Mouse (Mus musculus) ovary, postnatal 36 days (tissue): ENCODE data around the gene Ube2q1.
A peak's percentile ranks its signal among the peaks of the same experiment; 100 is the strongest.
"Not testable (repeated sequence)": the region's sequence is repeated elsewhere in the genome, so short reads cannot be mapped to it uniquely, and the experiment has no call there.

ENCODE experiments used
- DNase-seq: peaks from one replicate; pipeline ENCODE4 v3.0.0; 2022; ENCODE audit warnings: low spot score, mixed read lengths

The Ube2q1 gene

DNA sequence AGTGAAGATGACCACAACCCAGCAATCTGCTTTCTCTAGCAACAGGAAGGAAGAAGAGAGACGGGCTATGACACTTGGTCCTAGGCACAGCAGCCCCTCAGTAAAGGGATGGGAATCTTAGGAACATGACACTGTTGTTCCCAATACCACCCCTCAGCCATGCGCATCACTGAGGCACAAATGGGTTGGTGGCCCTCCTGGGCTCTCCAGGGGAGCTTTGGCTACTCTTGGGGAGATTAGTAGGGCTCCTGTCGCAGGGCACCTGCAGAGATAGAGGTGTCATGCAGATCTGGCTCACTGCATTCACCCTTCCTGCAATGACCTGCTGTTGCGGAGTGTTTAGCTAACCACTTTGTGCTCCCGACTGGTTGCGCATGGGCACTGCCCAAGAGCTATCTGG, 12.9 kb downstream of the Ube2q1 start:
- no peak for DNase-seq

DNA sequence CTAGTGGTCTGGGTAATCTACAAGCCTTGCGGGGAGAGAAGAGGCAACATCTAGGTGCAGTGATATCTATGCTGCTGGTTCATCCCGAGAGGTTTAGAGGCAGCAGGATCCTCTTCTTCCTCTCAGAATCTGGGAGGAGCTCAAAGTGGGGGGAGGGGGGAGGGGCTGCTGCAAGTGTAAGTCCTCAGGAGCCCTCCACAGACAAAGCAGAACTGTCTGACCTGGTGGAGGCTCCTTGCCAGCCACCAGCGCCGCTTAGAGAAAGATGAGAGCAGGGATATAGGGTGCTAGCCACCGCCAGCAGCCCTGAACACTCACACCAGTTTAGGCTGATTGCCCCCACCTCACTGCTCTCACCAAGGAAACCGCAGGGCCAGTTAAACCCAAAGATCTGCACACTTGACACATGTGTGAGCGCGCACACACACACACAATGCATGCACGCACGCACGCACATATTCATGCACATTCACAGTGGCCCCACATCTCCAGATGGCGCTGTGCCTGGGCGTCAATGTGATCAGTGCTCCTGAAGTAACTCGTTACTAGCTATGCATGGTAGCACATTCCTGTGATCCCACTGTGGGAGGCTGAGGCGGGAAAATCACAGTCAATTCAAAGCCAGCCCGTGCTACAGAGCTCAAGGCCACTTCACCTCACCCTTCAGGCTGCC, 15.4 kb downstream of the Ube2q1 start:
- no peak for DNase-seq

DNA sequence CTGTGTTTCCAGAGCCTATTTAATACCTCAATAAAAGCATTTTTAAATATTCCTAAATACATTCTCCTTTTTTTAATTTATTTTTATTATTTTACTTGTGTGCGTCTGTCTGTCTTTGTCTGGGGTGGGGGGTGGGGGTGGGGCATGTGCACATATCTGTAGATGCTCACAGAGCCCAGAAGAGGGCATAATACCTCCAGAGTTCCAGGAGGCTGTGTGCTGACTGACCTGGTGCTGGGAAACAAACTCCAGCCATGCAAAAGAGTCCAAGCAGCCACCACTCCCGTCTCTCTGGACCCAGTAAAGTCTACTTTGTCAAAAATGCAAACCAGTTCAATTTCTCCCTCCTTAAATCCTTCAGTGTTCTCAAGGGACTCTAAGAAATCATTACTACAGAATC, 21.2 kb downstream of the Ube2q1 start:
- DNase-seq, result no peak

GRCm38 (mm10) chr3:89795746-89796145, 22.3 kb downstream of the Ube2q1 start:
- DNase-seq, result no peak

- no peak for DNase-seq
Observed at GRCm38 (mm10) chr3:89796358-89796757, 22.9 kb downstream of the Ube2q1 start.

GRCm38 (mm10) chr3:89798518-89798917, 25.1 kb downstream of the Ube2q1 start:
- no peak for DNase-seq

GRCm38 (mm10) chr3:89799476-89799875, 26.1 kb downstream of the Ube2q1 start:
- no peak for DNase-seq

GRCm38 (mm10) chr3:89800078-89800477, 26.7 kb downstream of the Ube2q1 start:
- DNase-seq, result not testable (repeated sequence)

DNA sequence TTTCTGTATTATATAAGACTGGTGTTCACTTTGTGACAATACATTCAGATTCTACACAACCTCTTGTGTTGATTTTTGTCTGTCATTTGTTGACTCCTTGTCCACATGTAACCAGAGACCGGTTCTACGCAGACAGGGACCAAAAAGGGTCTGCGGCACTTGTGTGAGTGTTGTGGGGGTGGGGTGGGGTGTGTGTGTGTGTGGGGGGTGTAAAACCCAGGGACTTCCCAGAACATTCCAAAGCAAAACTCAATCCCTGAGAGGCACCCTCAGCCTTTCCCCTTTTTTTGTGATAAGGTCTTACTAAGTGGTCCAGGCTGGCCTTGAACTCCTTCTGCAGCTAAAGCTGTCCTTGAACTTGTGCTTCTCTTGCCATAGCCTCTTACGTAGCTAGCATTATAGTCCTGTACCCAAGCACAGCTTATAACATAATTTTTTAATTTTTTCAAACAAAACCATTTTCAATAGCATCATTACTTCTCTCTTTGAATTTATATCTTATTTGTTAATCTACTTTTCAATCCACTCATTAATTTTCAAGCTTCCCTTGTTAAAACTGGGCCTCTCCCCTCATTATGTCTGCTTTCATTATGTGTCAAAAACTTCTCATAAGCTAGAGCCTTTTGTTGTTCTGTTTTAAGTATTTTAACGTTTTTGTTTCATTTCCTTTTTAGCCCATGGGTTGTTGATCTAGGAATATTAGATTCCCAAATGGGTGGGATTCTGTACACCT, 27.5 kb downstream of the Ube2q1 start:
- no peak for DNase-seq

DNA sequence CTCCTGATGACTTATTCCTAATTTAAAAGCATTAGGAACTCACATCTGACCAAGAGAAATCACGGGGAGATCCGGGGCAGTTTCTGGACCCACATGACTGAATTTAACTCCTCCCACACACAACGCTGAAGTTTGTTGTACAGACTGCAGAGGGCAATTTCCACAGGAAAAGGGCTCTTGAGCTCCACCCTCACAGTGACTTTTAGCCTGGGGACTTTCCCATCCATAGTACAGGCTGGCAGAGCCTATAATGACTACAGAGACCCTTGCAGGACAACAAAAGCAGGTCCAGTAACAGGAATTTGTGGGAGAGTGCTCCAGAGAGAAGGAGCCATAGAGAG, 28.1 kb downstream of the Ube2q1 start:
- DNase-seq, result no peak

DNA sequence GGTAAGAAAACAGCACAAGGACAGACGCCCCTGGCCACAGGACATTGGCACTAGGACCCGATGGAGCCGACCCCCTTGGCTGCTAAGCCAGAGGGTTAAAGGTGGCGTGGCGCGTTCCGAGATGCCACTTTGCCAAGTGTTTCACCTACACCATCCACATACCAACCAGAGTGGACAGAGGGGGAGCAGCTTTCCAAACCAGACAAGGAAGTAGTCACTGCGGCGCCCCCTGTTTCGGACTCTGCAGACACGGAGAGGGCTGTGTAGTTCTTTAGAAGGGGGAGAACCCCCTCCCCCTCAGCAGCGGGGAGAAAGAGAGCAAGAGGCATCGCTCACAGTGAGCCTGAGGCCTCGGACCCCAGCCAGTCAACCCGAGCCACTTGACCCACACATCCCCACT, 29.5 kb downstream of the Ube2q1 start:
- DNase-seq, result no peak

GRCm38 (mm10) chr3:89805179-89805578, 31.8 kb downstream of the Ube2q1 start:
- DNase-seq, result no peak

DNA sequence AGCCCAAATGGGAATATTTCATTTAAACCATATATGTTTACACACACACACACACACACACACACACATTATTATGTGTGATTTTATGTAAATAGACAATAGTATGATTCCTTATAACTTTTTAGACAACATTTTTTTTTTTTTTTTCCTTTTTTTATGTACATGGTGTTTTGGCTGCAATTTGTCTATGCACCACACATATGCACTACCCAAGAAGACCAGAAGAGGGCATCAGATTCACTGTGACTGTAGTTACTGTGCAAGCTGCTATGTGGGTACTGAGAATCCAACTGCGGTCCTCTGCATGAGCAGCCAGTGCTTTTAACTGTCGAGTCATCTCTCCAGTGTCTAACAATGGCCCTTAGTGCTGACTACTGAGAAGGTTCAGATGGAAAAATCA, 33.3 kb downstream of the Ube2q1 start:
- no peak for DNase-seq

- DNase-seq, result no peak
Observed at GRCm38 (mm10) chr3:89807171-89807570, 33.8 kb downstream of the Ube2q1 start.

- no peak for DNase-seq
Observed at GRCm38 (mm10) chr3:89807881-89808280, 34.5 kb downstream of the Ube2q1 start.

- no peak for DNase-seq
Observed at GRCm38 (mm10) chr3:89808638-89809037, 35.2 kb downstream of the Ube2q1 start.

GRCm38 (mm10) chr3:89810841-89811240, 37.4 kb downstream of the Ube2q1 start:
- no peak for DNase-seq

DNA sequence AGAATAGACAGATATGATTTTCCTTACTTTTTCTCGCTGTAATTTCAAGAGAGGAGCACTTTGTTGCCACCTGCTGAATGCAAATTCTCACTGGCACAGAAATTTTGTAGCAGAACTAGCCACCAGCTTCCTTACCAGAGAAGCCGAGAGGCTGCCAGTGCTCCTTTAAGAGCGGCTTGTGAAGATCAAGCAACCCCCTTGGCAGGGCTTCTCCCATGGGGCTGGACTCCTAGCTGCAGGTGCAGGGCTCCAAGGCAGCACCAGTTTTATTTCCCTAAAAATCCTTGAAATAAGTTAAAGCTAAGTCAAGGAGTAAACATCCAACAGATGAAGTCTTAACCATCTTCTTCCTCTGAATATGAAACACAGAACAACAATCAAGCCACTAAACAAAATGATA, 38.8 kb downstream of the Ube2q1 start:
- DNase-seq, result no peak

DNA sequence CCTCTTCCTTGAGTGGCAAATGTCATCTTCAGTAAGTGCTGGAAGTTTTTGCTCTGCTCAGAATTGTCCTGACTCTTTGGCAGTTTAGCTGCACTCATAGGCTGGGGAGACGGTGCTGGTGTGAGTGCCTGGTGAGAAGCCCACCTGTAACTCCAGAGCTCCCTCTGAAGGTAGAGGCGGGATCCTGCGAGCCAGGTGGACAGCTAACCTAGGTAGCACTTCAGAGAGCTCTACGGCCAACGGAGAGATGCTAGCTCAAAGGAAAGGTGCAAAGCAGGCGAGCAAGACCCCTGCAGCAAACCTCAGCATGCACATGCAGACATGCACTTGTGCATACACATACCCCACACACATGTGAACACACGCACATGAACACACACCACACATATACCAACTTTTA, 40.6 kb downstream of the Ube2q1 start:
- no peak for DNase-seq

GRCm38 (mm10) chr3:89817056-89817455, 43.6 kb downstream of the Ube2q1 start:
- DNase-seq, result peak; percentile 40

DNA sequence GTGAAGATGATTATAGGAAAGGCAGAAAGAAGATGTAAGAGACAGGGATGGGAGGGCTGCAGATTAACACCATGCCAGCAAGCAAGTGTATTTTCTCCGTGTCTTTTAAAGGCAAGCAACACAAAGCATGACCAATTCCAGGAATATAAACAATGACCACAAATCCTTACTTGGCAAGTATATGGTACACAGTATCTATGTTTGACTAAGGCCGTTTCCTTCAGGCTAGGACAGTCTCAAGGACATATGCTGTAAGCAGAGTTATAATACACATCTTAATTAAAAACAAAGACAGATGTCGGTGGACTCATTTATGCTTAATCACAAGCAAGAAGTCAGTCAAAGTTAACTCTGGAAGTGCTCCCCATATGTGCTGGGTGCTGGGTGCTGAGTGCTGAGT, 45.2 kb downstream of the Ube2q1 start:
- DNase-seq, result no peak

DNA sequence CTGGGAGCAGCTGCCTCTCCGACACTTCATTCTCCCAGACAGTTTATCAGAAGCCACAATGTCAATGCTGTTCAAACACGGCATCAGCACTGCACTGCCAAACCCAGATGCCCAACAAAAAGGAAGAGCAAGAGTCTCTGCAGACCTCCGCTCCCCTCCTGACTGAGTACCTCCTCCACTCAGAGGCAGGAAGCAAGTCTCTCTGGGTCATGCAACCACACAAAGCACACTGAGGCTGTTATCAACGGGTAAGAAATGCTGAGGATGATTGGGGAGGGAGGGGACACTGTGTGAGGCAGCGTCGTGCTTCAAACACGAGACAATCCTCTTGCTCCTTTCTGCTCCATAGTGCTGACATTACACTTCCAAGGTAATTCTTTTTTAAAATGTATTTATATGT, 46.5 kb downstream of the Ube2q1 start:
- DNase-seq, result no peak

- DNase-seq, result no peak
Observed at GRCm38 (mm10) chr3:89820311-89821095, 47.1 kb downstream of the Ube2q1 start.
